Mouse (Mus musculus): ENCODE data around the gene Ces1b. TPM values are rescaled to one million over a fixed set of nuclear protein-coding genes. Genes with fewer than 3 reads are reported as not detected.
A peak's percentile ranks its signal among the peaks of the same experiment; 100 is the strongest.

Ces1b gene
- polyA plus RNA-seq, 1 experiment from 2014 or later: not detected

DNA sequence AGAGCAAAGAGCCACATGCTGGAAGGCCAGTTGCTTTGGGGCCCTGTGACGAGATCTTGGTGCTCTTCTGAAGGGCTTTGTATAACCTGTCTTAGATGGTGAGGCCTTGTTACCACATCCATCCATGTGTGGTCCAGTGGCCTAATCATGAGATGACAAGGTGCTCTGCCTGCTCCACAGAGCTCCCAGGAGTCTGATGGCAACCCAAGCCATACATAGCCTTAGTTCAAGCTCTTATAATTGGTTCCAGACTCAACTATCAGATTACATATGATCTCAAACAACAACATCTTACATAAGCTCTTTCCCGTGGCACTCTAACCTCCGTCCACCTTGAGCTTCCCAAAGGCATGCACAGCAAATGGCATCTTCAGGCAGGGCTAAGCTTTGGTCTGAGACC, 31.7 kb downstream of the Ces1b start, which contains the start of gene Ces1a:
Ces1a (minus strand) TSS at position 101 of the 400 bp plus-strand sequence.
- no peaks in the 10 kb centered on the region for H3K36me3 ChIP-seq
- H3K4me3 ChIP-seq: no peak within 1 kb of the TSS
- no peaks in the 10 kb centered on the region for H3K9me3 ChIP-seq
- H3K27me3 ChIP-seq: no peaks in the 10 kb centered on the region
- H3K27ac ChIP-seq: no peak within 1 kb of the TSS
- H3K4me2 ChIP-seq: no peak within 1 kb of the TSS
- H3K9ac ChIP-seq: no peak within 1 kb of the TSS
- no peak for ATAC-seq (ENCODE audit: insufficient number of reproducible peaks, low FRiP score, low TSS enrichment, low read depth)
- no peaks in the 10 kb centered on the region for H3K4me1 ChIP-seq
- WGBS: 47% methylated on average over 3 of the region's 3 CpGs

GRCm38 (mm10) chr8:93043083-93043482, 36.7 kb downstream of the Ces1b start:
- no peaks in the 10 kb centered on the region for H3K4me1 ChIP-seq
- 20% methylated on average over 1 of the region's 1 CpGs for WGBS
- ATAC-seq (ENCODE audit: insufficient number of reproducible peaks, low FRiP score, low TSS enrichment, low read depth): no peak
- H3K4me2 ChIP-seq: no peak overlapping the region
- no peak overlapping the region for H3K4me3 ChIP-seq
- H3K27ac ChIP-seq: no peak overlapping the region
- no peaks in the 10 kb centered on the region for H3K9me3 ChIP-seq
- no peaks in the 10 kb centered on the region for H3K27me3 ChIP-seq
- no peaks in the 10 kb centered on the region for H3K36me3 ChIP-seq
- H3K9ac ChIP-seq: no peak overlapping the region

DNA sequence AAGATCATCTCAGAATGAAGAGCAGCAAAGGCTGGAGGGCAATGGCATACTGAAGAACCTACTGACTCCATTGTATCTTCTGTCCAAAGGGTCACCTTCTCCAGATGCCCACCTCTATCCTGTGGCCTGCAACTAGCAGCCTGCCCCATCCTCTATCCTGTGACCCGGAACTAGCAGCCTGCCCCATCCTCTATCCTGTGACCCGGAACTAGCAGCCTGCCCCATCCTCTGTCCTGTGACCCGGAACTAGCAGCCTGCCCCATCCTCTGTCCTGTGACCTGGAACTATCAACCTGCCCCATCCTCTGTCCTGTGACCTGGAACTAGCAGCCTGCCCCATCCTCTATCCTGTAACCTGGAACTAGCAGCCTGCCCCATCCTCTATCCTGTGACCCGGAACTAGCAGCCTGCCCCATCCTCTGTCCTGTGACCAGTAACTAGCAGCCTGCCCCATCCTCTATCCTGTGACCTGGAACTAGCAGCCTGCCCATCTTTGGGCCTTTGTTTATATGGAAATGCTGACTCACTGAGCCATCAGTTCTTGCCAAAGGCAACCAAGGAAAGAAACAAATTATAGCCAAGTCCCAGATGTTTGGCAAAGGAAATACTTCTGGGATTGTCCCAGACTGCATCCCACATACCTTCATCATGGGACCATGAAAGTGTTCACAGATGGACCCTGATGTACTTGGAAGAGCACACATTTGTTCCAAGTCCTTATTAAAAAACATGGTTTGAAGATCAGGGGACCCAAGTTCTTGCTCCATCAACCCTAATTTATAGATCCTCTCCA, 38.8 kb downstream of the Ces1b start:
- Histone ChIP-seq H3K27ac (no peak overlapping the region), H3K36me3 (no peaks in the 10 kb centered on the region), H3K4me2 (no peak overlapping the region), H3K27me3 (no peaks in the 10 kb centered on the region), H3K4me3 (no peak overlapping the region), H3K4me1 (no peaks in the 10 kb centered on the region), H3K9ac (no peak overlapping the region), H3K9me3 (no peaks in the 10 kb centered on the region)
- WGBS: 92% methylated on average over 4 of the region's 4 CpGs
- no peak for ATAC-seq (ENCODE audit: insufficient number of reproducible peaks, low FRiP score, low TSS enrichment, low read depth)

GRCm38 (mm10) chr8:93040256-93040655, 39.6 kb downstream of the Ces1b start:
- Histone ChIP-seq H3K27ac (no peak overlapping the region), H3K27me3 (no peaks in the 10 kb centered on the region), H3K4me2 (no peak overlapping the region), H3K4me1 (no peaks in the 10 kb centered on the region), H3K9ac (no peak overlapping the region), H3K4me3 (no peak overlapping the region), H3K36me3 (no peaks in the 10 kb centered on the region), H3K9me3 (no peaks in the 10 kb centered on the region)
- ATAC-seq (ENCODE audit: insufficient number of reproducible peaks, low FRiP score, low TSS enrichment, low read depth): no peak
- 68% methylated on average over 2 of the region's 2 CpGs for WGBS

DNA sequence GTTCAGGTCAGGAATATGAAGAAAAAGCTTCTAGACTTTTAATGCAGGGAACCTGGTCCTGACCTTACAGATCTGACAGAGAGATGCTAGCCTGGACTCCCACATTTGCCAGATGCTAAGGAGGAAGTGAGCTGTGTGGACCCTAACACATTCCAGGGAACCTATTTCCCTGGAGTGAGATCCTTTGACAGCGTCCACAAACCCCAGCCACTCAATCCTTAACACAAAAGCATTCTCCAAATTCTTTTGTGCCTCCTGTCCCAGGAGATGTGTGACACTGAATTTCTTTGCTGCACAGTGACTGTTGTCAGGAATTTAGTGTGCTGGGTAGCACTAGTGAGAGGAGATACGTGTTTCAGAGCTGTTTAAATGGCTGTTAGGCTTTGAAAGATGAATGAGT, 41.0 kb downstream of the Ces1b start:
- WGBS: 9% methylated on average over 2 of the region's 2 CpGs
- Histone ChIP-seq H3K4me2 (no peak overlapping the region), H3K27ac (no peak overlapping the region), H3K9ac (no peak overlapping the region), H3K4me1 (no peaks in the 10 kb centered on the region), H3K36me3 (no peaks in the 10 kb centered on the region), H3K4me3 (no peak overlapping the region), H3K27me3 (no peaks in the 10 kb centered on the region), H3K9me3 (no peaks in the 10 kb centered on the region)
- ATAC-seq (ENCODE audit: insufficient number of reproducible peaks, low FRiP score, low TSS enrichment, low read depth): no peak

DNA sequence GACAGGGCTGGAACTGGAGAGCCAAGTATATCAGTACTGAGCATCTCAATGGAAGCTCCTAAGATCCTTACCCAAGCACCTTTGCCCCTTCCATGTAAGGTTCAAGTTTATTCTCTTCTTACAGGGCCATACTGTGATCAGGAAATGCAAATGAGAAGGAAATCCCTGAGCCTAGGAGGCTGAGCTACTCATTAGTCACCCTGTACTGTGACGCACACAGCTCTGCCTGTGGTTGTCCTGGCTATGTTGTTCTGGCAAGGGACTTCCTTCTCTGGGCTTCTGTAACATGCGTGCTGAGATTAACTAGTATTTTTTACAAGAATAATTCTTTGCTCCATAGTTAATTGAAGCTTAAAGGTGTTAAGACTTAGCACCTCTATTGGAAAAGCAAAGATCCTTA, 49.2 kb downstream of the Ces1b start:
- 52% methylated on average over 2 of the region's 2 CpGs for WGBS
- no peak overlapping the region for H3K27ac ChIP-seq

DNA sequence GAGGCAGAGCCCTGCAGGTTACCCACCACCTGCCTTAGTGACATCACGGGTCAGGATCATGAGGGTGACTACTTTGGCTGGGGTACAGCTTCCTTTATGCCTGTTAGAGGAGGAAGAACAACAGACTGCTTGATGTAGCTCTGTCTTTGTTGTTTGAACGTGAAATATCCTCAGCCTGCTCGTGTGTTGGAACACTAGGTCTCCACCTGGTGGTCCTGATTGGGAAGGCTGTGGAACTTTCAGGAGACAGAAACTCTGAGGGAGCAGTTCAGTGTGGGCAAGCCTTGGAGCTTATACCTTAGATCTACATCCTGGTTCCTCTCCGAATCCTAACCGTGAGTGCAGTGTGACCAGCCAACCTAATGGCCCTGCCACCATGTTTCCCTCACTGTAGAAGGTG, 58.1 kb downstream of the Ces1b start:
- ATAC-seq (ENCODE audit: insufficient number of reproducible peaks, low FRiP score, low TSS enrichment, low read depth): no peak
- H3K27me3 ChIP-seq: no peaks in the 10 kb centered on the region
- H3K4me3 ChIP-seq: no peak overlapping the region
- H3K4me1 ChIP-seq: no peaks in the 10 kb centered on the region
- WGBS: 69% methylated on average over 5 of the region's 5 CpGs
- H3K9ac ChIP-seq: no peak overlapping the region
- no peaks in the 10 kb centered on the region for H3K9me3 ChIP-seq
- H3K27ac ChIP-seq: no peak overlapping the region
- H3K4me2 ChIP-seq: no peak overlapping the region
- no peaks in the 10 kb centered on the region for H3K36me3 ChIP-seq

More for the DNA sequence above, 49.2 kb downstream of the Ces1b start:
- no peaks in the 10 kb centered on the region for H3K36me3 ChIP-seq
- no peak for ATAC-seq (ENCODE audit: insufficient number of reproducible peaks, low FRiP score, low TSS enrichment, low read depth)
- no peaks in the 10 kb centered on the region for H3K27me3 ChIP-seq
- no peak overlapping the region for H3K4me3 ChIP-seq
- no peaks in the 10 kb centered on the region for H3K9me3 ChIP-seq
- no peaks in the 10 kb centered on the region for H3K4me1 ChIP-seq
- no peak overlapping the region for H3K9ac ChIP-seq
- H3K4me2 ChIP-seq: no peak overlapping the region

GRCm38 (mm10) chr8:93014300-93014699, 65.5 kb downstream of the Ces1b start:
- WGBS: 69% methylated on average over 4 of the region's 4 CpGs

DNA sequence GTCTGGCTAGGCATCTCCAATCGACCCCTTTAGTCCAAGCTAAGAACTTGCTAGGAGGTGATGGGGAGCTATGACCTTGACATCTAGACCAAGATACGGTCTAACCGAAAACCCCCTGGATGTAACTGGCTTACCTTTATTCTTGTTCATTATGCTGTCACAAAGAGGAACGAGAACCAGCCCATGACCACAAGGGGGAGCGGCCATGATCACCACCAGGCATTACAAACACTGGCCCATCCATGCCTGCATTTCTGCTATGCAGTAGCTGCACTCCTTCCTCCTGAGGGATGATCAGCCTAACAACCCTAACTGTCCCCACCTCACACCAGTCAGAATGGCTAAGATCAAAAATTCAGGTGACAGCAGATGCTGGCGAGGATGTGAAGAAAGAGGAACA, 67.6 kb downstream of the Ces1b start:
- no peaks in the 10 kb centered on the region for H3K9me3 ChIP-seq
- H3K4me3 ChIP-seq: no peak overlapping the region
- H3K27me3 ChIP-seq: no peaks in the 10 kb centered on the region
- WGBS: 73% methylated on average over 6 of the region's 6 CpGs
- H3K9ac ChIP-seq: no peak overlapping the region
- no peak overlapping the region for H3K4me2 ChIP-seq
- no peak for ATAC-seq (ENCODE audit: insufficient number of reproducible peaks, low FRiP score, low TSS enrichment, low read depth)
- no peaks in the 10 kb centered on the region for H3K36me3 ChIP-seq
- no peaks in the 10 kb centered on the region for H3K4me1 ChIP-seq
- H3K27ac ChIP-seq: no peak overlapping the region

More at GRCm38 (mm10) chr8:93014300-93014699, 65.5 kb downstream of the Ces1b start:
- Histone ChIP-seq H3K4me2 (no peak overlapping the region), H3K4me3 (no peak overlapping the region), H3K9ac (no peak overlapping the region), H3K27ac (no peak overlapping the region), H3K4me1 (no peaks in the 10 kb centered on the region), H3K36me3 (no peaks in the 10 kb centered on the region), H3K27me3 (no peaks in the 10 kb centered on the region), H3K9me3 (no peaks in the 10 kb centered on the region)
- no peak for ATAC-seq (ENCODE audit: insufficient number of reproducible peaks, low FRiP score, low TSS enrichment, low read depth)

- H3K9me3 ChIP-seq: no peaks in the 10 kb centered on the region
- ATAC-seq (ENCODE audit: insufficient number of reproducible peaks, low FRiP score, low TSS enrichment, low read depth): peak; percentile 40; the same call in 1 of the 2 replicates
- 10% methylated on average over 9 of the region's 9 CpGs for WGBS
- no peaks in the 10 kb centered on the region for H3K36me3 ChIP-seq
- H3K4me2 ChIP-seq: no peak overlapping the region
- no peak overlapping the region for H3K9ac ChIP-seq
- H3K27me3 ChIP-seq: no peaks in the 10 kb centered on the region
- H3K4me3 ChIP-seq: no peak overlapping the region
- H3K27ac ChIP-seq: no peak overlapping the region
- H3K4me1 ChIP-seq: no peaks in the 10 kb centered on the region
These were observed 68.4 kb downstream of the Ces1b start for GRCm38 (mm10) chr8:93011439-93011838.

- WGBS: 27% methylated on average over 5 of the region's 5 CpGs
- Histone ChIP-seq H3K9me3 (no peaks in the 10 kb centered on the region), H3K4me1 (no peaks in the 10 kb centered on the region), H3K36me3 (no peaks in the 10 kb centered on the region), H3K9ac (no peak overlapping the region), H3K4me2 (no peak overlapping the region), H3K27ac (no peak overlapping the region), H3K4me3 (no peak overlapping the region), H3K27me3 (no peaks in the 10 kb centered on the region)
- no peak for ATAC-seq (ENCODE audit: insufficient number of reproducible peaks, low FRiP score, low TSS enrichment, low read depth)
These were observed 69.5 kb downstream of the Ces1b start for GRCm38 (mm10) chr8:93010286-93010685.

Data from limb, embryonic 15.5 days (tissue).